Mouse (Mus musculus): ENCODE measurements around the gene Pbld1. TPM values are rescaled to one million over a fixed set of nuclear protein-coding genes. Genes with fewer than 3 reads are reported as not detected.
A peak's percentile ranks its signal among the peaks of the same experiment; 100 is the strongest.

Pbld1 gene
- polyA plus RNA-seq (2017; shearing (Covaris generic)) = under 1 TPM in 2 of 3 experiments, not detected in 1; 0.15 to 0.21 TPM

- ATAC-seq = no peak
Measured at GRCm38 (mm10) chr10:63059862-63060261, at the start of gene Pbld1. Pbld1 (plus strand) TSS chr10:63060162.

- no peak for ATAC-seq
Measured at GRCm38 (mm10) chr10:63010268-63010667, 49.7 kb upstream of the Pbld1 start.

GRCm38 (mm10) chr10:63011556-63011955 lies 48.4 kb upstream of the Pbld1 start:
- no peak for ATAC-seq

DNA sequence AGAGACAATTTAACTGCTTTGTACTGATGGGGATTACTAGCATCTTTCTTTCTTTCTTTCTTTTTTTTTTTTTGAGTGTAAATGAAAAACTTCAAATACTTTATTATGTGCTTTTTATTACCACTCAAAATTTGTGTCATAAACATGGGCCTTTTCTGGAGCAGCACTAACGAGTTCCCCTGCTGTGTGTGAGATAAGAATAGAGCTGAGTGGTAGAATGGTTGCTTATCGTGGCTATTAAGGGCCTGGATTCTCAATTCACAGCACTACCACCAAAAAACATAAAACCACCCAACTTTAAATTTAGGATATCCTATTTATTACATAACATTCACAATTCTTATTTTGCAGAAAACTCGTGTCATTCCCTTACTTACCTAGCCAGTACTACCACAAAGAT lies 46.5 kb upstream of the Pbld1 start:
- ATAC-seq = no peak

- no peak for ATAC-seq
Measured at GRCm38 (mm10) chr10:63014168-63014567, 45.8 kb upstream of the Pbld1 start.

DNA sequence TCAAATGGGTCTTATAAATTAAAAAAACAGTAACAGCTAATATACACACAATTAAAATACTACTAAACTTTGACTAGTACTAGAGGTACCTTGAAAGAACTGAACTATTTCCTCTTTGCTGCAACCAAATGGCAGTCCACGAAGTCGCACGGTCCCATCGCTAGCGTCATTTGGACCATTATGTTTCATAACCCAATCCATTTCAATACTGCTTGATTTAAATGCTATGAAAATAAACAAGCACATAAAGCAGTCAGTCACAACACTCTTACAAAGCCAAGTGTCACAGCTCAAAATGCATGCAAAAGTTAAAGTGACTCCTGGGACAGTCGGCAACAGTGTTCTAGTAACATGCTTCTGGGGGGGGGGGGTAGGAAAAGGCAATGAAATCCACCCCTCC lies 40.7 kb upstream of the Pbld1 start:
- ATAC-seq = no peak

GRCm38 (mm10) chr10:63021702-63022101 lies 38.3 kb upstream of the Pbld1 start:
- ATAC-seq = no peak

DNA sequence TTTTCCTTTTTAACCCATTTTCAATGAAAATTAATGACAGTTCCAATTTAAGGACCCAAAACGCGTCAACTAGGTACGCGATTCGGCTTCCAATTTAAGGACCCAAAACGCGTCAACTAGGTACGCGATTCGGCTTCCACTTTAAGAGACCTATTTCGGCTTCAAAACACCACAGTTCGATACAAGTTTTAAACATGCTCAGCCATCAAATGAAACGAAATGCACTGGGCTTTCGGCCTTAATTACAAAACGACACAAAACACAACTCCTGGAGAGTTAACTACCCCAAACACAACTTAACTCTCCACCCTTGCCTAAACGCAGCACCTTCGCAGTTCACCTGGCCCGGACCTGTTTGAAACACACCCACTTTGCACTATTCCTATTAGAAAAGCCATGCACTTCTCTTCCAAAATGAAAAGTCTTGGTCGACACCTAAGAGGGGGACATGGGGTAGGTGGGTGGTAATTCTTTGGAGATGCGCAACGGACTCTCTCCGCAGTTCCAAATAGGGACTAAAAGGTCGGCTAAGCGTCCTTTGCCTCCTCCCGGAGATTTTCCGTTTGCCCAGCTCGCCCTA lies 37.3 kb upstream of the Pbld1 start:
- no peak for ATAC-seq

GRCm38 (mm10) chr10:63023121-63023748 lies 36.7 kb upstream of the Pbld1 start:
- ATAC-seq = peak; percentile 21

DNA sequence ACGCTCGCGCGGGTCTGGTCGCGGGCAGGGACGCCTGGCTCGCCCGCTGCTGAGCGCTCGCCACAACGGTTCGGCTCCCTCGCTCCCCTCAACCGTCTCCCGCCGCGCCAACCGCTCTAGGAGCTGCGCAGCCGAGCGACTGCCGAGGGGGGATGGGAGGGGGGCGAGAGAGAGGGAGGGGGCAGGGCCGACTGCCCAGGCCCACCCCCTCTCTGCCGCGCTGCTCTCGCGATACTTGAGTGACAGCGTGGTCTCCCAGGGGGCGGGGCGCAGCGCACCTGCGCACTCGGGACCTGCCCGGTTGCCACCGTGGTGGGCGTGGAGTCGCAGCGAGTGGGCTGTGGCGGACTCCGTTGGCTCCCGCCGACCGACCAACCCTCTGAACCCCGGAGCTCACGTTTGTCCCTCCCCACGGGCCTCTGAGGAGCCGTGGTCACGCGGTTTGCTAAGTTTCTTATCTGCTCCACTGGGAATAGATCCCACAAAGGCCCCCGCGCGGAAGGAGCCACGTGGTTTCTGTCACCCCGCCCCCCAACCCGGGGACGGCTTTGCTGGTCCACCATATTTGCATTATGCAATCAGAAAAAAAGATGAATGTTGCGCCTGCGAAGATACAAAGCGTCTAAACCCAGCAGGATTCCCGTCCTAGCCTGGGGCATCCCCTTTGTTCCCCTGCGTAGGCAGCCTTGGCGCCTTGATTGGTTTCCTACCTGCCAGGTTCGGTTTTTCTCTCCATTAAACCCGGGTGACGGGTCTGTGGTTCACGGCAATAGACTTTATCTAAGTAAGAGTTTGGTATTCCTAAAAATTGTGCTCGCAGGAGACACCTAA lies 36.0 kb upstream of the Pbld1 start, which contains the start of the genes Hnrnph3 and Pbld2:
Gene Hnrnph3, minus strand, starts transcription at position 469 of the 831 bp plus-strand sequence.
Gene Pbld2, plus strand, starts transcription at position 567 of the 831 bp plus-strand sequence.
- peak; percentile 84 for ATAC-seq

GRCm38 (mm10) chr10:63024580-63024910 lies 35.4 kb upstream of the Pbld1 start:
- ATAC-seq = no peak

- no peak for ATAC-seq
Measured at GRCm38 (mm10) chr10:63025016-63025415, 34.9 kb upstream of the Pbld1 start.

- no peak for ATAC-seq
Measured at GRCm38 (mm10) chr10:63025491-63026011, 34.4 kb upstream of the Pbld1 start.

DNA sequence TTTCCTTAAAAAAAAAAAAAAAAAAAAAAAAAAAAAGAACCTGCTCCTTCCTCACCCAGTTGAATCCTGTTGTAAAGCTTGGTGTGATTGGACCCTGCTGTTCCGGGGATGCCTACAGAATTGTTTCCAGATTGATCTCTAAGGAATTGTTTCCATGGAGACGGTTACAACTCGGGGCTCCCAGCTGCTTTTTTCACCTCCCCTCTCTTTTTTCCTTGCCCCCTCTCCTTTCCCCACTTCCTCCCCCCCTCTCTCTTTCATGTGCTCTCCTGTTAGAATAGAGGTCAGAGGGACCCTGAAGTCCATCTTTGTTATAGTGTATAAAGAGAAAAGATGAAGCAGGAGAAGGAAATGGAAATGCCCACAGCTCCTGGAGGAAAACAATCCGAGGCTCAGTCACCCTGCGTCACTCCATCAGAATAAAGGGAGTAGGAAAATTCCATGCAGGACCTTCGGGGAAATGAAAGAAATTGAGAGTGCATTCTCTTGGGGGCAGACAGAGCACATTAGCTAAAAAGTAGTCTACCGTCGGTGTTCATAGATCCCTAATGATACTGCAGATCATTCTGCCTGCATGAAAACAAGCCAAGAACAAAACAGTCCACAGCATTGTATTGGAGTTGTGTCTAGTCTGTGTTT lies 33.7 kb upstream of the Pbld1 start:
- ATAC-seq = no peak

- no peak for ATAC-seq
Measured at GRCm38 (mm10) chr10:63026795-63027160, 33.2 kb upstream of the Pbld1 start.

GRCm38 (mm10) chr10:63027376-63028161 lies 32.4 kb upstream of the Pbld1 start:
- no peak for ATAC-seq

- no peak for ATAC-seq
Measured at GRCm38 (mm10) chr10:63028396-63028795, 31.6 kb upstream of the Pbld1 start.

DNA sequence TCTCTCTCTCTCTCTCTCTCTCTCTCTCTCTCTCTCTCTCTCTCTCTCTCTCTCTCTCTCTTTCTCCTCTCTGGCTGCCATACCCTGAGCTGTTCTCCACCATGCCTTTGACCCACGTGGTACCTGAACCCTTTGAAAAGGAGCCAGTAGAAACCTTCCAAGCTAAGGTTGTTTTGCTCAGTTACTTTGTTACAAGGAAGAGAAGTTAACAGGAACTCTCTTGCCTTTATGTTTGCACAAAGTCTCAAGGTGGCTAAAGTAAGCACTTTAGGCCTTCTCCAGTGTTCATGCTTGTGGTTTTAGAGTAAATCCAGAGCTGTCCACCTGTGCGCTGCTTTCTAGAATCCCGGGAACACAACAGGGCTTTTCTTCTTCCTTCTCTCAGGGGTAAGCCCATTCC lies 27.7 kb upstream of the Pbld1 start:
- no peak for ATAC-seq

DNA sequence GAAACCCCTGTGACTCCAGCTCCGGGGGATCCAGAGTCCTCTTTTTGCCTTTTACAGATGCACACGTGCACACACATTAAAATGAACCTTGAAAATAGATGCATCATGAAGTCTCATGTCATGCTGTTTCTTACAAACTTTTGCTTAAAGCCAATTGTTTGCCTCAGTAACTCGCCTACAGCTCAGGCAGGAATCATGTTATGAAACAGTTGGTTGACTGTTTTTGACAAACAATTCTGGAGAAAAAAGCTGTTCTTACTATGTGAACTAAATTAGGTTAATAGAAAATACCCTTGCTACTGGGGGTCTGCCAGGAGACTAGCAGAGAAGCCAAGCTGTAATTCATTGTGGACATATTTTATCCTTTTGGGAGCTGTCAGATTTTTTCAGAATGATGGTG lies 27.0 kb upstream of the Pbld1 start:
- ATAC-seq = no peak

DNA sequence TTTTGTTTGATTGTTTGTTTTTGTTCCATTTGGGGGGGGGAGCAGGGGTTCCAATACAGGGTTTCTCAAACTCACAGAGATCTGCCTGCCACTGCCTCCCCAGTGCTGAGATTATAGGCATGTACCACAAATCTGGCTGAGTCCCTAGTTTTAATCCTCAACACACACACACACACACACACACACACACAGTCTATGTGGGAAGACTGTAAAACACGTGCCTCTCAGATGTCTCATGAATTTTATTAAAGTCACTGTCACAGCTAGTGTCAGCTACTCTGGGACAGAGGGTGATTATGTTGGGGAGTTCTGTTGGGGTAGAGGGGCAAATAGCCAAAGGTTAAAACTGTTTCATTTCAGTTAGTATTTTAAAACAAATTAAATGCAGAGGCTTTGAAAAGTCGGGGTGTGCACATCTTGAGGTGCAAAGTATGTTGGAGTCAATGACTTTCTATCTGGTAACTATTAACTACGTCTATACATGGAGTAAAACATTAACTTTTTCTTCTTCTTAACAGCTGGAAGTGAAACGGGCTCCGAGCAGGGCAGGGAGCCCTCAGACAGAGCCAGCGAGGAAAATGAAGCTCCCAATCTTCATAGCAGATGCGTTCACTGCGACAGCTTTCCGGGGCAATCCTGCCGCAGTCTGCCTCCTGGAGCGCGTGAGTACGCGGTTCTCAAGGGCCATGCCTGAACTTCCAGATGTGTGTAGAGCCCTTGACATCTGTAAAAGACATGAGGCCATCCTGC lies 21.2 kb upstream of the Pbld1 start:
- ATAC-seq = no peak

GRCm38 (mm10) chr10:63039867-63040628 lies 19.9 kb upstream of the Pbld1 start:
- ATAC-seq = no peak
